Mouse (Mus musculus): ENCODE measurements at regions not wholly inside any gene's neighbourhood (a gene's known extent, or its start where the extent isn't known, plus 50 kb on each side); places are given as distances from the start of the nearest gene placed in this dataset.

GRCm38 (mm10) chr5:101520935-101521655 is 143.7 kb downstream of the Nkx6-1 start:
- TF ChIP-seq CTCF (IDR thresholded peaks at IDR 0.05; ENCODE audit: control insufficient read depth, insufficient read depth, insufficient replicate concordance, low read depth, low read length) (no peak), POLR2A (IDR thresholded peaks at IDR 0.05; ENCODE audit: control insufficient read depth, low read depth, low read length) (no peak)
